Mouse (Mus musculus) heart, postnatal 0 days (tissue): ENCODE measurements around the gene Cnot2.

ENCODE experiments used
- CTCF ChIP-seq: IDR thresholded peaks from 2 replicates; pipeline ENCODE4 v1.5.1; 2016; ENCODE audit warnings: antibody characterized with exemption, control low read depth, low read depth
- EP300 ChIP-seq: IDR thresholded peaks from 2 replicates; pipeline ENCODE4 v1.6.1; 2016; ENCODE audit warnings: antibody characterized with exemption, low read depth

GRCm38 (mm10) chr10:116537495-116537894 is 43.8 kb downstream of the Cnot2 start:
- no peak for TF ChIP-seq CTCF
- TF ChIP-seq EP300: no peak
